Mouse (Mus musculus): ENCODE results near the gene Gstcd. TPM values are rescaled to one million over a fixed set of nuclear protein-coding genes. Genes with fewer than 3 reads are reported as not detected.

Gstcd gene
- total RNA-seq, 1 experiment, result 24.2 TPM

DNA sequence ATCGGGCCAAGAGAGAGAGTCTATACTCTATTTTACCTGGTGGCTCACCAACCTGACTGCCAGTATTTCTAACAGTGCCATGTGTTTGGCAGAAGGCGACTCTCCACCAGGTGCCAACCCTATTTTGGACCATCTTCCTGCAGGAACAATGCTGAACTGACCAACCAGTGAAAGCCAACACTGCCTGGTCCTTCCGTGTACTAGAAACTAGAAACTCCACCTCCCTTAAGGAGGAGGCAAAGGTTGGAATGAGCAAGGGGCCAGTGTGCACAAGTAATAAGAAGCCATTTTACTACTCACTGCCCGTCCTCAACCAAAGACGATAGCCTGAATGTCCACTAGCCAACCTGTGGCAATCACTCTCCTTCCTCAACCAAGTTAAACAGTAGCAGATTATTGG, 145.7 kb downstream of the Gstcd start:
- Histone ChIP-seq H3K27ac (ENCODE audit: insufficient read depth, low read depth, low read length, poor library complexity, severe bottlenecking) (no peak overlapping the region), H3K4me3 (ENCODE audit: insufficient read depth in 1 of 2, low read depth in 1 of 2, low read length in 2 of 2, poor library complexity in 1 of 2, severe bottlenecking in 1 of 2) (no peak overlapping the region), H3K4me1 (ENCODE audit: control insufficient read depth in 2 of 2, insufficient read depth in 2 of 2, low read length in 2 of 2, poor library complexity in 1 of 2) (no peaks in the 10 kb centered on the region), H3K36me3 (ENCODE audit: control insufficient read depth, insufficient read depth, low read length, poor library complexity, severe bottlenecking) (no peaks in the 10 kb centered on the region), H3K9me3 (ENCODE audit: control insufficient read depth, insufficient read depth, low read depth, low read length) (no peaks in the 10 kb centered on the region), H3K9ac (ENCODE audit: insufficient read depth, low read depth, low read length, poor library complexity, severe bottlenecking) (no peak overlapping the region)
- in situ Hi-C loops (cut with MboI; ENCODE audit: low sequenced_read_pairs in 2 of 2, unreplicated experiment in 2 of 2), result no loop called here
- no peak for DNase-seq (ENCODE audit: low read depth, low spot score)
- no peak for TF ChIP-seq ZC3H11A (IDR thresholded peaks at IDR 0.05; ENCODE audit: borderline replicate concordance, low read depth, low read length)
- no peak for TF ChIP-seq ZNF384 (IDR thresholded peaks at IDR 0.05; ENCODE audit: low read depth, low read length)
- no peak for TF ChIP-seq HCFC1 (IDR thresholded peaks at IDR 0.05; ENCODE audit: borderline replicate concordance, insufficient read depth, low read length)

DNA sequence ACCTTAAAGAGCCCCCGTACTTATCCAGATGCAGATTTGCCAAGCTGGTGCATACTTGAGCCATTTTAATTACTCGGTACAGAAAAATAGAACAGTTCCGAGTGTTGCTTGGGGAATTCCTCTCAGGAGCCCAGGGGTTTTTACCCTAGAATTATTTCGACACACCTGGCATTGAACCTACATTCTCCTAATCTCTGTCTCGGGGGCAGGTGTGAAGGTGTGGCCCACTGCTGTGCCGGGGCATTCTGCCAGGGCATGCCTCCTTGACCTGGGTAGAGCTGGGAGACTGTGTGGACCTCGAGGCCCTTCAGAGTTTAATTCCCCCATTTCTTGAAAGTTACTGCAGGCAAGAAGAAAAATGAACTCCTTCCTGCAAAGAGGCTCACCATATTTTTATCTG, 146.2 kb downstream of the Gstcd start:
- in situ Hi-C loops (cut with MboI; ENCODE audit: low sequenced_read_pairs in 2 of 2, unreplicated experiment in 2 of 2), result no loop called here
- no peaks in the 10 kb centered on the region for H3K36me3 ChIP-seq (ENCODE audit: control insufficient read depth, insufficient read depth, low read length, poor library complexity, severe bottlenecking)
- H3K4me3 ChIP-seq (ENCODE audit: insufficient read depth in 1 of 2, low read depth in 1 of 2, low read length in 2 of 2, poor library complexity in 1 of 2, severe bottlenecking in 1 of 2), result no peak overlapping the region
- no peak for DNase-seq (ENCODE audit: low read depth, low spot score)
- H3K9me3 ChIP-seq (ENCODE audit: control insufficient read depth, insufficient read depth, low read depth, low read length), result no peaks in the 10 kb centered on the region
- H3K27ac ChIP-seq (ENCODE audit: insufficient read depth, low read depth, low read length, poor library complexity, severe bottlenecking), result no peak overlapping the region
- H3K4me1 ChIP-seq (ENCODE audit: control insufficient read depth in 2 of 2, insufficient read depth in 2 of 2, low read length in 2 of 2, poor library complexity in 1 of 2), result no peaks in the 10 kb centered on the region
- H3K9ac ChIP-seq (ENCODE audit: insufficient read depth, low read depth, low read length, poor library complexity, severe bottlenecking), result no peak overlapping the region
- TF ChIP-seq CHD2 (IDR thresholded peaks at IDR 0.05; ENCODE audit: low read depth, low read length), result no peak

DNA sequence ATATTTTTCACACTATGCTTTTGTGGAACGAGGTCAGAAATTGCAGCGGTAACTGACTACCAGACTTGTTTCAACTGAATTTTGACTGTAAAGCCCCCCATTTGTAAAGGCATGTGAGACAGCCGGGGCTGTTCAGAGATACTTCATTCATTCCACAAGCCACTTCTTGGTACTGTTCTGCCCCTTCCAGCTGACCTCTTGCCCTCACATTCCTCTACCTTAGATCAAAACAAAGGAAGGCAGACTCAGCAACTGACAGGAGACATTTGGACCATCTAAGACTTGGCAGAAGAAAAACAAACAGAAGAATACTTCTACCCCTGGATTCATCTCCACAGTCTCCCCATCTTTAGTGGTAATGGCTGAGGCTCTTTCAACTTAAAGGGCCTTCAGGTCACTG, 147.2 kb downstream of the Gstcd start:
- Histone ChIP-seq H3K36me3 (ENCODE audit: control insufficient read depth, insufficient read depth, low read length, poor library complexity, severe bottlenecking) (no peaks in the 10 kb centered on the region), H3K4me3 (ENCODE audit: insufficient read depth in 1 of 2, low read depth in 1 of 2, low read length in 2 of 2, poor library complexity in 1 of 2, severe bottlenecking in 1 of 2) (no peak overlapping the region), H3K9me3 (ENCODE audit: control insufficient read depth, insufficient read depth, low read depth, low read length) (no peaks in the 10 kb centered on the region), H3K27ac (ENCODE audit: insufficient read depth, low read depth, low read length, poor library complexity, severe bottlenecking) (no peak overlapping the region), H3K4me1 (ENCODE audit: control insufficient read depth in 2 of 2, insufficient read depth in 2 of 2, low read length in 2 of 2, poor library complexity in 1 of 2) (no peaks in the 10 kb centered on the region), H3K9ac (ENCODE audit: insufficient read depth, low read depth, low read length, poor library complexity, severe bottlenecking) (no peak overlapping the region)
- no peak for TF ChIP-seq ZC3H11A (IDR thresholded peaks at IDR 0.05; ENCODE audit: borderline replicate concordance, low read depth, low read length)
- no peak for TF ChIP-seq MAFK (IDR thresholded peaks at IDR 0.05; ENCODE audit: insufficient read depth, low read depth, low read length)
- TF ChIP-seq CHD2 (IDR thresholded peaks at IDR 0.05; ENCODE audit: low read depth, low read length), result no peak
- no peak for TF ChIP-seq HCFC1 (IDR thresholded peaks at IDR 0.05; ENCODE audit: borderline replicate concordance, insufficient read depth, low read length)
- TF ChIP-seq ZNF384 (IDR thresholded peaks at IDR 0.05; ENCODE audit: low read depth, low read length), result no peak
- in situ Hi-C loops (cut with MboI; ENCODE audit: low sequenced_read_pairs in 2 of 2, unreplicated experiment in 2 of 2), result no loop called here
- no peak for DNase-seq (ENCODE audit: low read depth, low spot score)

DNA sequence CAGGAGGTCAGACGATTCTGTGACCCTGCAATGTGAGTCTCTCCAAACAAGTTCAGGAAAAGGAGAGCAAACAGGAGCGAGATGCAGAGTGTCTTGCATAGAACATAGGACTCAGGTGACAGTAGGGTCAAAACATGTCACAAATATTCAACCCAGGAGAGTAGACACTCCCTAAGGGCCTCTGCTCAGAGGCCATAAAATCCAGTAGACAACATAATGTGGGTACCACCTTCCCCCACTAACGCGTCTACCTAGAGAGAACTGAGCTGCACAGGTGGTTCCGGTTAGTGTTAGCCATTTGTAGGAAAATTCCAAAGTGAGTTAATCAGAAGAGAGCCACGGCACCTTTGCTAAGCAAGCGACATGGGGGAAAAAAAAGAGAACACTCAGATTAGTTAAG, 147.6 kb downstream of the Gstcd start:
- no peak for TF ChIP-seq ZNF384 (IDR thresholded peaks at IDR 0.05; ENCODE audit: low read depth, low read length)
- TF ChIP-seq HCFC1 (IDR thresholded peaks at IDR 0.05; ENCODE audit: borderline replicate concordance, insufficient read depth, low read length), result no peak
- TF ChIP-seq ZC3H11A (IDR thresholded peaks at IDR 0.05; ENCODE audit: borderline replicate concordance, low read depth, low read length), result no peak
- TF ChIP-seq MAFK (IDR thresholded peaks at IDR 0.05; ENCODE audit: insufficient read depth, low read depth, low read length), result no peak
- TF ChIP-seq CHD2 (IDR thresholded peaks at IDR 0.05; ENCODE audit: low read depth, low read length), result no peak
- in situ Hi-C loops (cut with MboI; ENCODE audit: low sequenced_read_pairs in 2 of 2, unreplicated experiment in 2 of 2), result no loop called here
- no peaks in the 10 kb centered on the region for H3K9me3 ChIP-seq (ENCODE audit: control insufficient read depth, insufficient read depth, low read depth, low read length)
- H3K27ac ChIP-seq (ENCODE audit: insufficient read depth, low read depth, low read length, poor library complexity, severe bottlenecking), result no peak overlapping the region
- H3K4me3 ChIP-seq (ENCODE audit: insufficient read depth in 1 of 2, low read depth in 1 of 2, low read length in 2 of 2, poor library complexity in 1 of 2, severe bottlenecking in 1 of 2), result no peak overlapping the region
- H3K4me1 ChIP-seq (ENCODE audit: control insufficient read depth in 2 of 2, insufficient read depth in 2 of 2, low read length in 2 of 2, poor library complexity in 1 of 2), result no peaks in the 10 kb centered on the region
- no peaks in the 10 kb centered on the region for H3K36me3 ChIP-seq (ENCODE audit: control insufficient read depth, insufficient read depth, low read length, poor library complexity, severe bottlenecking)
- no peak for DNase-seq (ENCODE audit: low read depth, low spot score)
- no peak overlapping the region for H3K9ac ChIP-seq (ENCODE audit: insufficient read depth, low read depth, low read length, poor library complexity, severe bottlenecking)

DNA sequence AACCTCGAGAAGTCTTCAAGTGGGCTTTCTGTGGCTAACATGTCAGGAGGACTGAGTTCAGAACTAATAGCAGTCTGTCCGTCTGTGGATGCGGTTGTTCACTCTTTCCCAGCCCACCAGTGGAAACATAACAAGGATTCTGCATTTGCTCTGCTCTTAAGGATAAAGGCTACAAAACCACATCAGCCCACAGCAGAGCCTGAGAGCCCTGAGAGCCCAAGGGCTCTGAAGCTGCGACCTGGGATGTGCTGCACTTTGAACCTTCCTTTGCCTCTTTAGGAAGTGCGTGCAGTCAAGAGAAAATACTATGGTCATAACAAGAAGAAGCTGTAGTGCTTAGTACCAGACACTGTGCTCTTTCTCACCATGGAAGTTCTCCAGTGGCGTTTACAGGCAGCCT, 149.1 kb downstream of the Gstcd start:
- H3K27ac ChIP-seq (ENCODE audit: insufficient read depth, low read depth, low read length, poor library complexity, severe bottlenecking), result no peak overlapping the region
- no peaks in the 10 kb centered on the region for H3K9me3 ChIP-seq (ENCODE audit: control insufficient read depth, insufficient read depth, low read depth, low read length)
- no peak for TF ChIP-seq HCFC1 (IDR thresholded peaks at IDR 0.05; ENCODE audit: borderline replicate concordance, insufficient read depth, low read length)
- no peak for TF ChIP-seq MAFK (IDR thresholded peaks at IDR 0.05; ENCODE audit: insufficient read depth, low read depth, low read length)
- no peak for TF ChIP-seq ZNF384 (IDR thresholded peaks at IDR 0.05; ENCODE audit: low read depth, low read length)
- no peak for TF ChIP-seq CHD2 (IDR thresholded peaks at IDR 0.05; ENCODE audit: low read depth, low read length)
- no peak for TF ChIP-seq ZC3H11A (IDR thresholded peaks at IDR 0.05; ENCODE audit: borderline replicate concordance, low read depth, low read length)
- no peaks in the 10 kb centered on the region for H3K36me3 ChIP-seq (ENCODE audit: control insufficient read depth, insufficient read depth, low read length, poor library complexity, severe bottlenecking)
- H3K9ac ChIP-seq (ENCODE audit: insufficient read depth, low read depth, low read length, poor library complexity, severe bottlenecking), result no peak overlapping the region
- no peak for DNase-seq (ENCODE audit: low read depth, low spot score)
- in situ Hi-C loops (cut with MboI; ENCODE audit: low sequenced_read_pairs in 2 of 2, unreplicated experiment in 2 of 2), result no loop called here
- no peaks in the 10 kb centered on the region for H3K4me1 ChIP-seq (ENCODE audit: control insufficient read depth in 2 of 2, insufficient read depth in 2 of 2, low read length in 2 of 2, poor library complexity in 1 of 2)
- no peak overlapping the region for H3K4me3 ChIP-seq (ENCODE audit: insufficient read depth in 1 of 2, low read depth in 1 of 2, low read length in 2 of 2, poor library complexity in 1 of 2, severe bottlenecking in 1 of 2)
